In genomic region chr8:118866332-118866731, GRCm38 (mm10) we compare ENCODE assay signal across 21 mouse cellular contexts.
DNase-seq lines count a peak whose midpoint lies in the region; ATAC-seq and TF ChIP-seq lines count a peak whose summit lies in the region.
"Had no signal": no experiment of that assay in that cellular context is flagged by ENCODE, and none has a peak within 500 bp of the region (broad histone marks: within the 10 kb centered on the region; RNA-seq: fewer than 3 reads in every experiment).

No protein-coding gene starts in this region.

- no peaks in the 10 kb centered on the region for H3K4me1 ChIP-seq in forebrain, embryonic 14.5 days (ENCODE audit: control insufficient read depth, insufficient read depth, low read length)
- H3K4me1 ChIP-seq in forebrain, postnatal 0 days (ENCODE audit: insufficient read depth) = no peaks in the 10 kb centered on the region
- no peaks in the 10 kb centered on the region for H3K4me1 ChIP-seq in kidney, postnatal 0 days (replicated peaks; ENCODE audit: insufficient read depth, low read length)
- H3K4me1 ChIP-seq: embryonic facial prominence, embryonic 12.5 days; forebrain, embryonic 15.5 days; liver, embryonic 13.5 days had no signal

- H3K4me2 ChIP-seq in forebrain, embryonic 14.5 days (ENCODE audit: low read length) = no peak overlapping the region
- no peak overlapping the region for H3K4me2 ChIP-seq in forebrain, postnatal 0 days (ENCODE audit: low read depth)
- H3K4me2 ChIP-seq in kidney, postnatal 0 days (ENCODE audit: low read length) = no peak overlapping the region
- H3K4me2 ChIP-seq: embryonic facial prominence, embryonic 12.5 days; forebrain, embryonic 15.5 days; liver, embryonic 13.5 days; midbrain, embryonic 15.5 days had no signal

- H3K36me3 ChIP-seq in forebrain, embryonic 14.5 days (ENCODE audit: control insufficient read depth, insufficient read depth, low read length) = no peaks in the 10 kb centered on the region
- H3K36me3 ChIP-seq in forebrain, postnatal 0 days (ENCODE audit: insufficient read depth) = no peaks in the 10 kb centered on the region
- H3K36me3 ChIP-seq in kidney, postnatal 0 days (ENCODE audit: insufficient read depth, low read length) = no peaks in the 10 kb centered on the region
- H3K36me3 ChIP-seq: embryonic facial prominence, embryonic 12.5 days; forebrain, embryonic 15.5 days; liver, embryonic 13.5 days; midbrain, embryonic 15.5 days had no signal

- no peak overlapping the region for H3K4me3 ChIP-seq in forebrain, embryonic 14.5 days (ENCODE audit: low read depth, low read length)
- H3K4me3 ChIP-seq in forebrain, postnatal 0 days (ENCODE audit: low read depth, low read length) = no peak overlapping the region
- H3K4me3 ChIP-seq in kidney, postnatal 0 days (replicated peaks; ENCODE audit: low read depth, low read length) = no peak overlapping the region
- H3K4me3 ChIP-seq: embryonic facial prominence, embryonic 12.5 days; forebrain, embryonic 15.5 days; layer of hippocampus, adult 2 months; liver, embryonic 13.5 days; midbrain, embryonic 15.5 days had no signal

- no peak overlapping the region for H3K27ac ChIP-seq in forebrain, embryonic 14.5 days (ENCODE audit: low read depth, low read length)
- H3K27ac ChIP-seq in forebrain, postnatal 0 days (ENCODE audit: low read depth, low read length) = no peak overlapping the region
- H3K27ac ChIP-seq in kidney, postnatal 0 days = no peak overlapping the region
- H3K27ac ChIP-seq: embryonic facial prominence, embryonic 12.5 days; forebrain, embryonic 15.5 days; layer of hippocampus, adult 2 months; liver, embryonic 13.5 days; midbrain, embryonic 15.5 days had no signal

- H3K9ac ChIP-seq in forebrain, embryonic 14.5 days (ENCODE audit: low read length) = no peak overlapping the region
- no peak overlapping the region for H3K9ac ChIP-seq in forebrain, postnatal 0 days
- H3K9ac ChIP-seq in kidney, postnatal 0 days (ENCODE audit: low read depth, low read length) = no peak overlapping the region
- H3K9ac ChIP-seq: embryonic facial prominence, embryonic 12.5 days; forebrain, embryonic 15.5 days; liver, embryonic 13.5 days; midbrain, embryonic 15.5 days had no signal

- DNase-seq in forebrain, embryonic 14.5 days (ENCODE audit: low spot score) = peak; percentile 24
- no peak for DNase-seq in forebrain, postnatal 0 days
- DNase-seq in kidney, postnatal 0 days (ENCODE audit: low spot score) = no peak
- DNase-seq in kidney, postnatal 10 days = no peak
- peak; percentile 9 for DNase-seq in urinary bladder, postnatal 14 days (ENCODE audit: low spot score)
- no peak for DNase-seq in urinary bladder, postnatal 10 days (ENCODE audit: low spot score)
- DNase-seq: adrenal gland, adult 8-10 months; cerebellum, adult 9-10 months; heart, postnatal 4 days; liver, embryonic 13.5 days; lung, adult 2 months; lung, postnatal 36 days; thymus, adult 18-20 months; thymus, postnatal 36 days had no signal

- ATAC-seq in forebrain, embryonic 14.5 days = 0 out of 2 replicates have a peak, but pooled peaks have one; percentile 20
- no peak for ATAC-seq in forebrain, postnatal 0 days
- 0 out of 2 replicates have a peak, but pooled peaks have one; percentile 25 for ATAC-seq in kidney, postnatal 0 days (replicated peaks; ENCODE audit: low FRiP score, low read depth)
- no peak for ATAC-seq in CD4-positive, CD25-positive, alpha-beta regulatory T cell, adult 4 months
- ATAC-seq: activated CD4-positive, CD25-positive, alpha-beta regulatory T cell, adult 4 months; forebrain, embryonic 15.5 days; intestine, postnatal 0 days; midbrain, embryonic 15.5 days had no signal

- H3K9me3 ChIP-seq in forebrain, embryonic 14.5 days (replicated peaks; ENCODE audit: control insufficient read depth, low read length) = no peaks in the 10 kb centered on the region
- H3K9me3 ChIP-seq in forebrain, postnatal 0 days (ENCODE audit: low read length) = no peaks in the 10 kb centered on the region
- H3K9me3 ChIP-seq in kidney, postnatal 0 days (replicated peaks; ENCODE audit: low read length) = no peaks in the 10 kb centered on the region
- H3K9me3 ChIP-seq: embryonic facial prominence, embryonic 12.5 days; forebrain, embryonic 15.5 days; midbrain, embryonic 15.5 days had no signal

- H3K27me3 ChIP-seq in forebrain, embryonic 14.5 days (replicated peaks; ENCODE audit: control insufficient read depth, insufficient read depth, low read length) = no peaks in the 10 kb centered on the region
- H3K27me3 ChIP-seq in forebrain, postnatal 0 days (ENCODE audit: insufficient read depth, low read length) = no peaks in the 10 kb centered on the region
- no peaks in the 10 kb centered on the region for H3K27me3 ChIP-seq in kidney, postnatal 0 days (ENCODE audit: insufficient read depth, low read length)
- H3K27me3 ChIP-seq: embryonic facial prominence, embryonic 12.5 days; forebrain, embryonic 15.5 days; liver, embryonic 13.5 days; midbrain, embryonic 15.5 days had no signal

- no peak for TF ChIP-seq CTCF in forebrain, postnatal 0 days (IDR thresholded peaks at IDR 0.05; ENCODE audit: low read depth)
- TF ChIP-seq CTCF in kidney, postnatal 0 days (IDR thresholded peaks at IDR 0.05; ENCODE audit: low read depth) = no peak

- WGBS in forebrain, embryonic 14.5 days = 75% methylated on average over 6 of the region's 6 CpGs
- 77% methylated on average over 6 of the region's 6 CpGs for WGBS in forebrain, postnatal 0 days
- WGBS in kidney, postnatal 0 days = 58% methylated on average over 6 of the region's 6 CpGs

Comparison
In these comparisons a context has a peak if more than half of its experiments do, and no peak if none do; other contexts are left out.
1. ATAC-seq: peak in forebrain, embryonic 14.5 days (single experiment) and kidney, postnatal 0 days (single experiment); none in forebrain, postnatal 0 days (single experiment) and CD4-positive, CD25-positive, alpha-beta regulatory T cell, adult 4 months (single experiment).
2. DNase-seq: peak in forebrain, embryonic 14.5 days (single experiment) and urinary bladder, postnatal 14 days (single experiment); none in forebrain, postnatal 0 days (single experiment), kidney, postnatal 0 days (single experiment), kidney, postnatal 10 days (single experiment) and urinary bladder, postnatal 10 days (single experiment).